Mouse (Mus musculus): Measurements from ENCODE around the gene Ttc32.

DNA sequence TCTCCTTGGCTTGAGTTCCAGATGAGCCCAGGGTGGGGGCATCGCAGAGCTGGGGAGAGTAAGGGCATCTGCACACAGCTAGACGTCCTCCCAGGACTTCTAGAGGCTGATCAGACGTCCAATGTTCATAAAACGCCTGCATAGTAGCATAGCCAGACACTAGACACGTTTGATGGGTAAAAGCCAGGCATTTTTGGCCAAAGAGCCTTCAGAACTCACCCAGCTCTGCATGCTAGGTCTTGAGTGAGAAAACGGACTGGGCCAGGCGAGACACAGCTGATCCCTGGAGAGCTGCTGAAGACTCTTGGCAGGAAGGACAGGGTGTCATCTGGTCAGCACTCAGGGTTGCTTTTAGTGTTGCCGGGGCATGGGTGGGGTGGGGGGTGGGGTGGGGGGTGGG lies 18.3 kb downstream of the Ttc32 start:
- TF ChIP-seq CTCF (IDR thresholded peaks at IDR 0.05; ENCODE audit: control insufficient read depth, insufficient read depth, insufficient replicate concordance, low read depth, low read length) (no peak), POLR2A (IDR thresholded peaks at IDR 0.05; ENCODE audit: control insufficient read depth, low read depth, low read length) (no peak)
